Mouse (Mus musculus) stomach, embryonic 15.5 days (tissue): ENCODE data around the gene Atrnl1. TPM values are rescaled to one million over a fixed set of nuclear protein-coding genes. Genes with fewer than 3 reads are reported as not detected.
"Not testable (repeated sequence)": the region's sequence is repeated elsewhere in the genome, so short reads cannot be mapped to it uniquely, and the experiment has no call there.

Experiments used
- ATAC-seq: fragments of 200-750 bp; cut with Nextera tagmentation; 2 replicates; pipeline ENCODE4 v1.8.0; 2017; ENCODE audit warnings: low read depth, moderate number of reproducible peaks, moderate TSS enrichment; ENCODE audit not compliant: insufficient read depth, low FRiP score
- H3K27ac ChIP-seq: fragments of 300-500 bp; sonication (generic); 2 replicates; pipeline ENCODE4 v1.5.1; 2015; ENCODE audit warnings: mild to moderate bottlenecking, inconsistent platforms
- H3K27me3 ChIP-seq: fragments of 300-500 bp; sonication (generic); replicated peaks from 2 replicates; pipeline ENCODE4 v1.6.1; 2015; ENCODE audit warnings: inconsistent platforms
- H3K36me3 ChIP-seq: fragments of 300-500 bp; sonication (generic); 2 replicates; pipeline ENCODE4 v1.6.1; 2015; ENCODE audit warnings: inconsistent platforms
- H3K4me1 ChIP-seq: fragments of 300-500 bp; sonication (generic); 2 replicates; pipeline ENCODE4 v1.6.1; 2015; ENCODE audit warnings: inconsistent platforms
- H3K4me2 ChIP-seq: fragments of 300-500 bp; sonication (generic); 2 replicates; pipeline ENCODE4 v1.6.1; 2015; ENCODE audit warnings: mild to moderate bottlenecking, inconsistent platforms
- H3K4me3 ChIP-seq: fragments of 300-500 bp; sonication (generic); replicated peaks from 2 replicates; pipeline ENCODE4 v1.5.1; 2015; ENCODE audit warnings: inconsistent platforms
- H3K9ac ChIP-seq: fragments of 300-500 bp; sonication (generic); 2 replicates; pipeline ENCODE4 v1.6.1; 2015; ENCODE audit warnings: inconsistent platforms
- H3K9me3 ChIP-seq: fragments of 300-500 bp; sonication (generic); 2 replicates; pipeline ENCODE4 v1.6.1; 2016; ENCODE audit warnings: inconsistent platforms
- WGBS: fragments of 180-500 bp; shearing (Covaris S2); methylation state at CpG from one replicate; pipeline ENCODE4 v1.1.7; 2015; 5-methylcytosine and 5-hydroxymethylcytosine counted together
- polyA plus RNA-seq: library from polyadenylated mRNA; unstranded; fragments of >200 nt; fragmentation: Nextera tagmentation; extraction: Ambion mirVana; gene quantifications from 2 replicates; pipeline ENCODE4 v1.2.1, GENCODE M21; 2015

The Atrnl1 gene
- polyA plus RNA-seq, 1 experiment from 2014 or later, result 6.1 TPM

- no peaks in the 10 kb centered on the region for H3K27me3 ChIP-seq
- no peaks in the 10 kb centered on the region for H3K9me3 ChIP-seq
- H3K4me2 ChIP-seq, result no peak overlapping the region
- H3K27ac ChIP-seq, result no peak overlapping the region
- no peak for ATAC-seq
- no peaks in the 10 kb centered on the region for H3K4me1 ChIP-seq
- no peak overlapping the region for H3K9ac ChIP-seq
- H3K4me3 ChIP-seq, result no peak overlapping the region
- H3K36me3 ChIP-seq, result 0 out of 2 replicates have a peak, but pooled peaks cover 4% of the 10 kb centered on the region
- WGBS, result 51% methylated on average over 6 of the region's 7 CpGs
Measured at GRCm38 (mm10) chr19:57849915-57850314, 239.1 kb downstream of the Atrnl1 start.

DNA sequence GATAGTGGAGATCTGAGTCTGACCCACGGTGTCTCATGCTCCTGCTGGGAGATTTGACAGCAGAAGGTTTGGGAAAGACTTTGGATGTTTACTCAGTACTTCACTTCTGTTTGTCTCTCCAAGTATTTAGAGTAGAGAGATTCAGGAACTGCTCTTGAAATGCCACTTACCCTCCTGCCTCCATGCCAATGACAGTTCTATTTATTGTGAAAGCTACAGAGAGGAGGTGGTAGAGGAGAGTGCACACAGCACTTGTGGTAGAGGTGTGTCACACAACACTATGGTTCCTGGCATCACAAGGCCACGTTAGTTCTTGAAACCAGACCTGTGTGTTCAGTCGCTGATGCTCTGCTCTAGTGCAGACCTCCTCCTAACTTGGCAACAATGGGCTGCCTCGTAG, 257.5 kb downstream of the Atrnl1 start:
- WGBS, result 70% methylated on average over 4 of the region's 4 CpGs
- Histone ChIP-seq H3K4me1 (0 out of 2 replicates have a peak, but pooled peaks cover 3% of the 10 kb centered on the region), H3K27ac (no peak overlapping the region), H3K4me2 (no peak overlapping the region), H3K27me3 (no peaks in the 10 kb centered on the region), H3K4me3 (no peak overlapping the region), H3K9me3 (no peaks in the 10 kb centered on the region), H3K36me3 (no peaks in the 10 kb centered on the region), H3K9ac (no peak overlapping the region)
- no peak for ATAC-seq

DNA sequence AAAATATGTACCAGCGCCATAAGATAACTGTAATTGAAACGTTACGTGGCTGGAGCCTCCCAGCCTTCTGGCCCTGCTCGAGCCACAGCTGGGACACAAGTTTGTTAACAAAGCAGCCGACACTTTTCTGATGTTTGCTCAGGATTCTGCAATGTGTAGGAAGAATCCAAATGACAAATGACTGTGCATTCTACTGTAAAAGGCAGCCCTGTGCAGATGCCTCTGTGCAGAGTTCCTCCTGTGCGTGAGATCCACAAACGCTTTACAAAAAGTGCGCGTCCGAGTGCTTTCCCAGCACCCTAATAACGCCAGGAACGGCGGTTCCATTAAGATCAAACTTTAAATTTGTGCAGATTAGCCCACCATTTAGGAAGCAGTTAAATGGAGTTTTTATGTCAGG, 260.0 kb downstream of the Atrnl1 start:
- Histone ChIP-seq H3K9ac (no peak overlapping the region), H3K27ac (no peak overlapping the region), H3K36me3 (no peaks in the 10 kb centered on the region), H3K4me1 (0 out of 2 replicates have a peak, but pooled peaks cover 3% of the 10 kb centered on the region), H3K4me3 (no peak overlapping the region), H3K4me2 (no peak overlapping the region), H3K9me3 (no peaks in the 10 kb centered on the region), H3K27me3 (no peaks in the 10 kb centered on the region)
- 46% methylated on average over 13 of the region's 13 CpGs for WGBS
- ATAC-seq, result no peak

DNA sequence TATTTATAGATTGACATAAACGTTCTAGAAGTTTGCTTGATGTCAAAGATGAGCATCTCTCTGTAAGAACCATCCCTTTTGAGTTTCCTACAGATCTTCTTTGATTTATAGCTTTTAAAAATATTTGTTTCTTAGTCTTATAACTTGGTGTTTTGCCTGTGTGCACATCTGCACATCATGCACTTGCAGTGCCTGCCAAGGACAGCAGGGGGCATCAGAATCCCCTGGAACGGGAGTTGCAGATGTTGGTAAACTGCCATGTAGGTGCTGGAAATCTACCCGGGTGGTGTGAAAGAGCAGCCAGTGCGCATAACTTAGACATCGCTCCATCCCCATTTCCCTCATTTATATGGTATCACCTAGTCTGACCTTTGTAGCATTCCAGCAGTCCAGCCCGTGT, 265.2 kb downstream of the Atrnl1 start:
- no peak overlapping the region for H3K27ac ChIP-seq
- ATAC-seq, result no peak

DNA sequence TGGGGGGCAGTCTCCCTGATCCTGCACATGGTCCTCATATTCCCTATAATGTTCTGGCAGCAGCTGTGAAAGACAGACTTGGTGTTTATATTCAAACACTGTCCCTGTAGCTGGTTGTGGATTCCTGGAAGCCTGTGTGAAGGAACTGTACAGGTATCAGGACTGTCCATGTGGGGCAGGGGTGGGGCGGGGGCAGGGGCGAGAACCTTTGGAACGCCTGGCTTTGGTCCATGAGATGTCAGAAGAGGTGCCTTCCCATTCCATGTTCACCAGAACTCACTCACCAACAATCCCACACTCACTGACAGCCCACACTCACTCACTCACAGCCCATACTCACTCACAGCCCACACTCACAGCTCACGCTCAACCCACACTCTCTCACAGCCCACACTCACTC, 266.5 kb downstream of the Atrnl1 start:
- Histone ChIP-seq H3K9ac (no peak overlapping the region), H3K4me3 (no peak overlapping the region), H3K36me3 (no peaks in the 10 kb centered on the region), H3K27ac (no peak overlapping the region), H3K4me1 (no peaks in the 10 kb centered on the region), H3K4me2 (no peak overlapping the region), H3K9me3 (no peaks in the 10 kb centered on the region), H3K27me3 (no peaks in the 10 kb centered on the region)
- no peak for ATAC-seq
- WGBS, result 95% methylated on average over 4 of the region's 4 CpGs

More for the DNA sequence above, 265.2 kb downstream of the Atrnl1 start:
- H3K4me1 ChIP-seq, result 0 out of 2 replicates have a peak, but pooled peaks cover under 1% of the 10 kb centered on the region
- H3K4me3 ChIP-seq, result no peak overlapping the region
- H3K4me2 ChIP-seq, result no peak overlapping the region
- H3K9me3 ChIP-seq, result no peaks in the 10 kb centered on the region
- H3K36me3 ChIP-seq, result no peaks in the 10 kb centered on the region
- no peak overlapping the region for H3K9ac ChIP-seq
- no peaks in the 10 kb centered on the region for H3K27me3 ChIP-seq
- WGBS, result 89% methylated on average over 6 of the region's 6 CpGs

- no peaks in the 10 kb centered on the region for H3K36me3 ChIP-seq
- ATAC-seq, result no peak
- H3K27me3 ChIP-seq, result no peaks in the 10 kb centered on the region
- no peak overlapping the region for H3K9ac ChIP-seq
- 50% methylated on average over 9 of the region's 9 CpGs for WGBS
- no peaks in the 10 kb centered on the region for H3K4me1 ChIP-seq
- H3K4me3 ChIP-seq, result no peak overlapping the region
- no peak overlapping the region for H3K4me2 ChIP-seq
- H3K9me3 ChIP-seq, result no peaks in the 10 kb centered on the region
- no peak overlapping the region for H3K27ac ChIP-seq
Measured at GRCm38 (mm10) chr19:57878583-57878982, 267.7 kb downstream of the Atrnl1 start.

- not testable (repeated sequence) for H3K36me3 ChIP-seq, H3K9ac ChIP-seq, H3K4me1 ChIP-seq, H3K27ac ChIP-seq, H3K27me3 ChIP-seq, H3K4me3 ChIP-seq, ATAC-seq, H3K9me3 ChIP-seq, H3K4me2 ChIP-seq
- 69% methylated on average over 1 of the region's 1 CpGs for WGBS
Measured at GRCm38 (mm10) chr19:57879841-57880240, 269.0 kb downstream of the Atrnl1 start.

DNA sequence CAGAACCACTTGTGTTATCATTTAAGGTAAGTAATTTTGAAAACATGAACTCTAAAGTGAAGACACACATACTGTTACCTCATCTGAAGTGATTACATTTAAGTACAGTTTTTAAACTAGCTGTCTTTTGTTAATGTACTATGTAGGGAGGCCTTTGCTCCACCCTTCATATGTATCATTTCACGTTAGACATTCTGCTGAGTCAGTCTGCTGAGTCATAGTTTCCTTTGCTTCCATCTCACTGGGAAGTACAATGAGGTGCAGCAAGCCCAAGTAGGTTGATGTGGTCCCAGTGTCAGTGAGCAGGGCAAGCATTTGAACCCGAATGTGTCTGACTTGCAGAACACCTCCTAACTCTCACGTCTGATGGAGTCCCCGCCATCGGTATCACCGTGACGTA, 271.1 kb downstream of the Atrnl1 start:
- H3K4me2 ChIP-seq, result no peak overlapping the region
- H3K4me3 ChIP-seq, result no peak overlapping the region
- no peaks in the 10 kb centered on the region for H3K9me3 ChIP-seq
- H3K27me3 ChIP-seq, result no peaks in the 10 kb centered on the region
- ATAC-seq, result no peak
- H3K36me3 ChIP-seq, result no peaks in the 10 kb centered on the region
- H3K4me1 ChIP-seq, result no peaks in the 10 kb centered on the region
- H3K9ac ChIP-seq, result no peak overlapping the region
- 88% methylated on average over 7 of the region's 7 CpGs for WGBS
- H3K27ac ChIP-seq, result no peak overlapping the region

GRCm38 (mm10) chr19:57888871-57889270, 278.0 kb downstream of the Atrnl1 start:
- no peak overlapping the region for H3K4me3 ChIP-seq
- no peak overlapping the region for H3K27ac ChIP-seq
- ATAC-seq, result no peak
- no peak overlapping the region for H3K4me2 ChIP-seq
- H3K9ac ChIP-seq, result no peak overlapping the region
- 91% methylated on average over 8 of the region's 8 CpGs for WGBS
- H3K36me3 ChIP-seq, result no peaks in the 10 kb centered on the region
- no peaks in the 10 kb centered on the region for H3K9me3 ChIP-seq
- H3K27me3 ChIP-seq, result no peaks in the 10 kb centered on the region
- H3K4me1 ChIP-seq, result no peaks in the 10 kb centered on the region

DNA sequence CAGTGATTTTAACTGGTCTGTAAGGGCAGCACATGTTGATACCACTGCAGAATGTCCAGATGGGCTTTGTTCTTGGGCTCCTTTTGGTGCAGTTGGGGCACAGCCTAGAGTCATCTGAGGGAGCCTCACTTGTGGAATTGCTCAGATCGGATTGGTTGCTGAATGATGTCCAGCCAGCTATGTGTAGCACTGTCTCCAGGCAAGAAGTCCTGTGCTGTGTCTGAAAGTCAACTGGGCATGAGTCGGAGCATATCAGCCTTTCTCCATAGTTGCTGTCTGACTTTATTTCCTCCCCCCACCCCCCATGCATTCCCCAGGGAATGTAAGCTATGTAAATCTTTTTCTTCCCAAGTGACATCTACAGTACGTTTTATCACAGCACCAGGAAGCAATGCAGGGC, 278.9 kb downstream of the Atrnl1 start:
- no peaks in the 10 kb centered on the region for H3K27me3 ChIP-seq
- 43% methylated on average over 3 of the region's 3 CpGs for WGBS
- no peak overlapping the region for H3K4me2 ChIP-seq
- ATAC-seq, result no peak
- no peak overlapping the region for H3K27ac ChIP-seq
- no peaks in the 10 kb centered on the region for H3K9me3 ChIP-seq
- H3K9ac ChIP-seq, result no peak overlapping the region
- no peak overlapping the region for H3K4me3 ChIP-seq
- H3K36me3 ChIP-seq, result no peaks in the 10 kb centered on the region
- no peaks in the 10 kb centered on the region for H3K4me1 ChIP-seq

- no peaks in the 10 kb centered on the region for H3K9me3 ChIP-seq
- no peak overlapping the region for H3K27ac ChIP-seq
- H3K36me3 ChIP-seq, result no peaks in the 10 kb centered on the region
- no peak overlapping the region for H3K9ac ChIP-seq
- peak; percentile 43; the same call in 1 of the 2 replicates for ATAC-seq
- no peak overlapping the region for H3K4me3 ChIP-seq
- no peak overlapping the region for H3K4me2 ChIP-seq
- 61% methylated on average over 3 of the region's 3 CpGs for WGBS
- no peaks in the 10 kb centered on the region for H3K27me3 ChIP-seq
- H3K4me1 ChIP-seq, result no peaks in the 10 kb centered on the region
Measured at GRCm38 (mm10) chr19:57890954-57891353, 280.1 kb downstream of the Atrnl1 start.

DNA sequence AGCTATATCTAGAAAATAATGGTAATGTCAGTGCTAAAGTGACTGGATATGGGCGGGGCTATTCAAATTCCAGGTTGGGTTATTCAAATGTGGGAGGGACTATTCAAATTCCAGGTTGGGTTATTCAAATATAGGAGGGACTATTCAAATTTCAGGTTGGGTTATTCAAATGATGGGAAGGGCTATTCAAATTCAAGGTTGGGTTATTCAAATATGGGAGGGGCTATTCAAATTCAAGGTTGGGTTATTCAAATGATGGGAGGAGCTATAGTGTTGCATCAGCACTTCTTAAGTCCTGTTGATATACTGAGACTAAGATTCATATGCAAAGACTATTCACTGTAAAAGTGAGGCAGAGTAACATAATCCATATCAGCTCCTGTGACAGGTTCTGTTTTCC, 283.4 kb downstream of the Atrnl1 start:
- 0 out of 2 replicates have a peak, but pooled peaks have one; percentile 31 for ATAC-seq

DNA sequence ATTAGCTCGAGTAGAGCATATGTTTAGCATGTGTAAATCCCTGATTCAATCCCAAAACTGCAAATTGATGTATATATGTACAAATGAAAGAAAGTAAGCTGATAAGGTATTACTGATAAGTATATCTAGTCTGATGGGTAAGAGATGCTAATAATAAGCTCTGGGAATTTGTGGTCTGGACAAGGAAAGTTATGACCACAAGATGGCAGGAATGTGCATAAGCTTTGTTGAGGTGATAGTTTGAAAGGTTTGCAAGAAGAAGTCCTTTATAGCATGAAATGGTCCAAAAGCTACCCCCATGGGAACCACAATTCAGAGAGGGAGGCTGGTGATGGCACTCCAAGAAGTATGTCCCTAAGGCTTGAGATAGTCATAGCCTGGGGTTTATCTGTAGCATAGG, 289.2 kb downstream of the Atrnl1 start:
- H3K27me3 ChIP-seq, result no peaks in the 10 kb centered on the region
- ATAC-seq, result no peak
- 74% methylated on average over 1 of the region's 1 CpGs for WGBS
- no peak overlapping the region for H3K4me2 ChIP-seq
- H3K9me3 ChIP-seq, result no peaks in the 10 kb centered on the region
- no peaks in the 10 kb centered on the region for H3K36me3 ChIP-seq
- no peaks in the 10 kb centered on the region for H3K4me1 ChIP-seq
- no peak overlapping the region for H3K27ac ChIP-seq
- no peak overlapping the region for H3K9ac ChIP-seq
- no peak overlapping the region for H3K4me3 ChIP-seq

More for the DNA sequence above, 283.4 kb downstream of the Atrnl1 start:
- no peak overlapping the region for H3K27ac ChIP-seq
- 37% methylated on average over 1 of the region's 1 CpGs for WGBS
- H3K4me3 ChIP-seq, result no peak overlapping the region
- no peak overlapping the region for H3K4me2 ChIP-seq
- H3K9me3 ChIP-seq, result no peaks in the 10 kb centered on the region
- H3K9ac ChIP-seq, result no peak overlapping the region
- no peaks in the 10 kb centered on the region for H3K4me1 ChIP-seq
- H3K36me3 ChIP-seq, result no peaks in the 10 kb centered on the region
- H3K27me3 ChIP-seq, result no peaks in the 10 kb centered on the region
